Mouse (Mus musculus): ENCODE data around the gene Tmem200a. TPM values are rescaled to one million over a fixed set of nuclear protein-coding genes. Genes with fewer than 3 reads are reported as not detected.
"Not testable (repeated sequence)": the region's sequence is repeated elsewhere in the genome, so short reads cannot be mapped to it uniquely, and the experiment has no call there.

Tmem200a gene
- total and polyA plus RNA-seq, 2 experiments, result not detected

DNA sequence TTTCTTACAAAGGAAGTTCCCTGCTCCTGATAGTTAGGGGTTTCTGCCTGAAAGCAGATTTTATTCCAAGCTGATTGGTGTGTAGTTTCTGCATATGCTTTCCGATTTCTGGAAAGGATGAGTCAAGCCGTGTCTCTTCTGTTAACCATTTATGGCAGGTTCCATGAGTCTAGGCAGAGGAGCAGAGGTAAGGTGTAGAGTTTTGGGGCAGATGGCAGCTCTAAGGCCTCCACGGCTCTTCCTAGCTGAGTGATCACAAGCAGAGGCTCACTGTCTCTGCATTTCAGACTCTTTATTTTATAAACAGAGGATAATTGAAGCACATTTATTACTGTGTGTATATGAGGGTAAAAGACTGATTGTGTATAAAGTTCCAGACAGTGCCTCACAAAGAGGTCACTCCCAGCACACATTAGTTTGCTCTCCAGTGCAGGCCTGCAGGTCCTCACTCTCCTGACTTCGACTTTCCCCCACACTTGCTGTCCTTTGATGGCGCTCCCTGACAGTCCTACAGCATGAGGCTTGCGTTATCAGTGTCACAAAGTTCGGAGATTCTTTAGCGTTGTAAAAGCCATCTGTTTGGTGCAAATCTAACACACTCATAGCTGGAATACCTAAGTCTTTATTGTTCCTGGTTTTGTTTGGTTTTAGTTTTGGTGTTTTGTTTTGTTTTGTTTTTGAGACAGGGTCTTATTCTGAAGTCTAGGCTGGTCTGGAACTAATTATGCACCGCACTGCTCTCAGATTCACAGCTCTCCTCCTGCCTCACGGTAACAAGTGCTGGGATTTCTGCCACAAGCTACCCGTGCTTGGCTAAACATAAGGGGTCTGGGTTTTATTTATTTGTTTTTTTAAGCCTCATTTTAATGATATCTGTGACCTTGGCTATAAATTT is 151.1 kb downstream of the Tmem200a start:
- Histone ChIP-seq H3K79me2 (ENCODE audit: control insufficient read depth, insufficient read depth, low read length) (no peaks in the 10 kb centered on the region), H3K27me3 (ENCODE audit: control insufficient read depth, insufficient read depth, low read length) (no peaks in the 10 kb centered on the region), H3K4me1 (ENCODE audit: control insufficient read depth, insufficient read depth, low read length) (peaks cover 9% of the 10 kb centered on the region; the same call in 1 of the 2 replicates), H3K4me3 (ENCODE audit: insufficient read depth, low read depth, low read length) (no peak overlapping the region), H3K9ac (ENCODE audit: low read depth, low read length) (no peak overlapping the region), H3K27ac (replicated peaks; ENCODE audit: insufficient read depth, low read depth, low read length) (no peak overlapping the region), H3K36me3 (ENCODE audit: control insufficient read depth, insufficient read depth, low read length) (no peaks in the 10 kb centered on the region)
- 41% methylated on average over 11 of the region's 11 CpGs for WGBS
- DNase-seq (ENCODE audit: extremely low read depth, low read depth, low spot score), result peak; percentile 42
- TF ChIP-seq CTCF (IDR thresholded peaks at IDR 0.05; ENCODE audit: low read depth, low read length), result no peak
- no peak for TF ChIP-seq POLR2A (IDR thresholded peaks at IDR 0.05; ENCODE audit: extremely low read depth, insufficient read depth, low read length)

DNA sequence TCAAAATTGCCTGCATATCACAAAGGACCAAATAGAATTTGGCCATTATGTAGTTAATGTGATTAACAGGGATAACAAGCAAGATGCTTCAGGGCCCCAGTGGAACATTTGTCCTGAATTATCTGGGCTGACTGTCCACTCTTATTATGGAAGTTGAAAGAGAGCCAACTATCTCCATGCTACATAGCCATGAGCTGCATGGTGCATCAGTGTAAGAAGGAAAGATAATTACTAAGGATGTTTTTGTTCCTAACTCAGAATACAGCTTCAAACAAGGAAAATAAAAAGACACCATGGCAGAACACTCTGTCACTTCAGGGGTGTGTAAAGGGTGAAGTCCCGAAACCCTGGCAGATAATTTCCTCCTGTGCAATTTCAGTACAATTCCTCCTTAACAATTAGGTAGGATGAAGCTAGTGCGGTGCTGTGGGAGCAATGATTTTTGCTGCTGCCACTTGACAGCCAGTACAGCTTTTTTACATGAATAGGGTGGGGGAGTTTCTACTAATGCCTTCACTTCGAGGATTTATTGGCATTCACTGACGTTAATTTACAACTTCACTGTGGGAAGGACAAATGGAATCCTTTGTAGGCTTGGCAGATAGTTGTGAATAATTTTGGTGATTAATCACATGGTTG is 158.1 kb downstream of the Tmem200a start:
- Histone ChIP-seq H3K79me2 (ENCODE audit: control insufficient read depth, insufficient read depth, low read length) (no peaks in the 10 kb centered on the region), H3K9ac (ENCODE audit: low read depth, low read length) (no peak overlapping the region), H3K36me3 (ENCODE audit: control insufficient read depth, insufficient read depth, low read length) (no peaks in the 10 kb centered on the region), H3K27me3 (ENCODE audit: control insufficient read depth, insufficient read depth, low read length) (no peaks in the 10 kb centered on the region), H3K27ac (replicated peaks; ENCODE audit: insufficient read depth, low read depth, low read length) (no peak overlapping the region), H3K4me3 (ENCODE audit: insufficient read depth, low read depth, low read length) (no peak overlapping the region), H3K4me1 (ENCODE audit: control insufficient read depth, insufficient read depth, low read length) (no peaks in the 10 kb centered on the region)
- no peak for DNase-seq (ENCODE audit: extremely low read depth, low read depth, low spot score)
- TF ChIP-seq CTCF (IDR thresholded peaks at IDR 0.05; ENCODE audit: low read depth, low read length) (no peak), POLR2A (IDR thresholded peaks at IDR 0.05; ENCODE audit: extremely low read depth, insufficient read depth, low read length) (no peak)
- 78% methylated on average over 4 of the region's 4 CpGs for WGBS

DNA sequence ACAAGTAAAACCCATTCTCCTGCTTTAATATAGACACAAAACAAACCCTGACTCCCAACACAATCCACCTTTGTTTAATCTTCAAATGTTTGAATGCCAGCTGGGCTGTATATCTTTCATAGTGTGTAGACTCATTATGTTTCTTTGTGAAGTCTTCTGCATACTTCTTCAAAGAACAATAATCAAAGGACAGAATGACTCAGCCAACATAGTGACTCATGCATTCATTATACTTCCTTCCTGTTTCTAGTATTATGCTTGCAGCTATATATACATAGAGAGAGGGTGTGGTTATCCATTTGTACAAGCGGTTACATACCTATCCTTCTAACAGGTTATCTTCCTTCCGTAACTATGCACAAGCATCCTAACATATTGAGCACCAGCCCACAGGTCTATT is 160.7 kb downstream of the Tmem200a start:
- DNase-seq (ENCODE audit: extremely low read depth, low read depth, low spot score), result no peak
- Histone ChIP-seq H3K4me3 (ENCODE audit: insufficient read depth, low read depth, low read length) (no peak overlapping the region), H3K9ac (ENCODE audit: low read depth, low read length) (no peak overlapping the region), H3K4me1 (ENCODE audit: control insufficient read depth, insufficient read depth, low read length) (no peaks in the 10 kb centered on the region), H3K36me3 (ENCODE audit: control insufficient read depth, insufficient read depth, low read length) (no peaks in the 10 kb centered on the region), H3K27me3 (ENCODE audit: control insufficient read depth, insufficient read depth, low read length) (no peaks in the 10 kb centered on the region), H3K79me2 (ENCODE audit: control insufficient read depth, insufficient read depth, low read length) (no peaks in the 10 kb centered on the region), H3K27ac (replicated peaks; ENCODE audit: insufficient read depth, low read depth, low read length) (no peak overlapping the region)
- 76% methylated on average over 2 of the region's 2 CpGs for WGBS
- no peak for TF ChIP-seq POLR2A (IDR thresholded peaks at IDR 0.05; ENCODE audit: extremely low read depth, insufficient read depth, low read length)
- no peak for TF ChIP-seq CTCF (IDR thresholded peaks at IDR 0.05; ENCODE audit: low read depth, low read length)

DNA sequence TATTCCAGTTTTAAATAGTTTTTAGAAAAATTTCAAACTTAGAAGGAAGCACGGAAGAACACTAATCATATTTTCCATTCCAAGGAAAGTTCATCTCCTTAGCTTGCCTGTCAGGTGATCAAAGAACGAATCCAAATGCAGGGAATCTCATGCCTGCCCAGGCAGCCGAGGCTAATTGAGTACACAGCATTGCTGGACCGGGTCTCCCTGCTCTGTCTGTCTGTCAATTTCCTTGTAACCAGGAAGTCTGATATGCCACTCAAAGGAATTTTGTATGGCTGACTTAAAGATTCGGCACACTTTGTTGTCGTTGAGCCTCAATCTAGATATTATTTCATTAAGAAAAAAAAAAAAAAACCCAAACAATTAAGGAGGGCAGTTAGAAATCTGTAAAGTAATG is 168.6 kb downstream of the Tmem200a start:
- WGBS, result 61% methylated on average over 6 of the region's 6 CpGs
- no peaks in the 10 kb centered on the region for H3K36me3 ChIP-seq (ENCODE audit: control insufficient read depth, insufficient read depth, low read length)

DNA sequence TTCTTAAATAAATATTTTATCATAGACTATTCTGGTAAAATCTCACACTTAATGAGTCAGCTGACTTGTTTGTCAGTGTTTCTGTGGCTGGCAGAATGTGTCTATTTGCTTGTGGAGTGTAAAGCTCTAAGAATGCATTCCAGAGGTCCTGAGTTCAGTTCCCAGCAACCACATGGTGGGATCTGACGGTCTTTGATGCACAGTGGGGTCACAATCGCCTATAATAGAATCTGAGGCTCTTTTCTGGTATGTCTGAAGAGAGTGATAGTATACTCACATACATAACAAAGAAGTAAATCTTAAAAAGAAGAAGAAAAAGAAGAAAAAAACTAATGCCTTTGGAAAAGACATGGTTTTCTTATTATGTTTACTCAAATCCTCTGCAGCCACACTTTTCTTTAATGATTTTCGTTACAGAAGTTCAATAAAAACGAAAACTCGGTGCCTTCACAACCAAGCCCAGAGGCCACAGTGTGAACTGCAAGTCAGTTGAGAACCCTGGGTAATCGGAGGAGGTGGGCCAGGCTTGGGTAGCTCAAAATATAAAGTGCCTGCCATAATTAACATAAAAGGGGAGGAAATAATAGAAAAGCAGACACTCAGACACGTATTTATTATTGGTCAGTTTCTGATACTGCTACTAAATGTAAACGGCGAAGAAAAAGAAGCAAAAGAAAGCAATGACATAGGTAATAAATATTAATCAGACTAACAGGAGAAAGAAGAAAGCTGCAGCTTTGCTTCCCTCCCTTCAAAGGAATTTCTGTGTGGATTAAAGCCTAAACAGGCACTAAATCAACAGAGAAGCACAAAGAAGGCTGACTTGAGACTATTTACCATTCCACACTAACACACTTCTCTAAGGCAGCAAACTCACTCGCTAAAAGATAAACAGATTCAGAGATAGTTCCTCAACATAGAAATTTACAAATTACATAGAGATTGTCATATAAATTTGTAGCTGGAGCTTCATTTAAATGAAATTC is 170.5 kb downstream of the Tmem200a start:
- Histone ChIP-seq H3K4me3 (ENCODE audit: insufficient read depth, low read depth, low read length) (no peak overlapping the region), H3K27ac (replicated peaks; ENCODE audit: insufficient read depth, low read depth, low read length) (no peak overlapping the region), H3K9ac (ENCODE audit: low read depth, low read length) (no peak overlapping the region), H3K79me2 (ENCODE audit: control insufficient read depth, insufficient read depth, low read length) (no peaks in the 10 kb centered on the region), H3K36me3 (ENCODE audit: control insufficient read depth, insufficient read depth, low read length) (no peaks in the 10 kb centered on the region), H3K27me3 (ENCODE audit: control insufficient read depth, insufficient read depth, low read length) (no peaks in the 10 kb centered on the region), H3K4me1 (ENCODE audit: control insufficient read depth, insufficient read depth, low read length) (no peaks in the 10 kb centered on the region)
- 64% methylated on average over 10 of the region's 10 CpGs for WGBS
- TF ChIP-seq CTCF (IDR thresholded peaks at IDR 0.05; ENCODE audit: low read depth, low read length), result peak; percentile 6; the same call in 1 of the 2 replicates
- TF ChIP-seq POLR2A (IDR thresholded peaks at IDR 0.05; ENCODE audit: extremely low read depth, insufficient read depth, low read length), result no peak
- no peak for DNase-seq (ENCODE audit: extremely low read depth, low read depth, low spot score)

More for the DNA sequence above, 168.6 kb downstream of the Tmem200a start:
- Histone ChIP-seq H3K4me3 (ENCODE audit: insufficient read depth, low read depth, low read length) (no peak overlapping the region), H3K27ac (replicated peaks; ENCODE audit: insufficient read depth, low read depth, low read length) (no peak overlapping the region), H3K79me2 (ENCODE audit: control insufficient read depth, insufficient read depth, low read length) (no peaks in the 10 kb centered on the region), H3K27me3 (ENCODE audit: control insufficient read depth, insufficient read depth, low read length) (no peaks in the 10 kb centered on the region), H3K9ac (ENCODE audit: low read depth, low read length) (no peak overlapping the region), H3K4me1 (ENCODE audit: control insufficient read depth, insufficient read depth, low read length) (no peaks in the 10 kb centered on the region)
- no peak for TF ChIP-seq CTCF (IDR thresholded peaks at IDR 0.05; ENCODE audit: low read depth, low read length)
- DNase-seq (ENCODE audit: extremely low read depth, low read depth, low spot score), result no peak

DNA sequence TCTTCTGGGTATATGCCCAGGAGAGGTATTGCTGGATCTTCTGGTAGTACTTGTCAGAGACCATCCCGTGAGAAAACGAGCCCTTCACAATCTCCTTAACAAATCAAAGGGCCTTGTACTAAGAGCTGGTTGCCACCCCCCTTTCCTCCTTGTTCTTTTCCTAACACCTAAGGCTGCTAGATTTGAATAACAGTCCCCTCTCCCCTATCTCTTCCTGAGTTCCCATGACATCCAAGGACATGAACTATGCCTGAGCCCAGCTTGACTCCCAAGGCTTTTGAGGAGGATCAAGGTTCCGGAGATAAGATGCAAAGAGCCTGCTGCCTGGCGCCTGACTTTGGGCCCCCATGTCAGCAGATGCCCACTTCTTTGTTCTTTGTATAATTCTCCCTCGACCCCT is 184.7 kb downstream of the Tmem200a start:
- H3K27ac ChIP-seq (replicated peaks; ENCODE audit: insufficient read depth, low read depth, low read length); H3K4me1 ChIP-seq (ENCODE audit: control insufficient read depth, insufficient read depth, low read length); H3K27me3 ChIP-seq (ENCODE audit: control insufficient read depth, insufficient read depth, low read length); H3K36me3 ChIP-seq (ENCODE audit: control insufficient read depth, insufficient read depth, low read length); H3K4me3 ChIP-seq (ENCODE audit: insufficient read depth, low read depth, low read length); DNase-seq (ENCODE audit: extremely low read depth, low read depth, low spot score); H3K79me2 ChIP-seq (ENCODE audit: control insufficient read depth, insufficient read depth, low read length); H3K9ac ChIP-seq (ENCODE audit: low read depth, low read length): not testable (repeated sequence)
- 88% methylated on average over 5 of the region's 5 CpGs for WGBS
